Mouse (Mus musculus): ENCODE measurements around the gene Tigar. TPM values are rescaled to one million over a fixed set of nuclear protein-coding genes. Genes with fewer than 3 reads are reported as not detected.

Tigar gene
- polyA plus RNA-seq, 1 experiment from 2014 or later = 4.4 TPM

DNA sequence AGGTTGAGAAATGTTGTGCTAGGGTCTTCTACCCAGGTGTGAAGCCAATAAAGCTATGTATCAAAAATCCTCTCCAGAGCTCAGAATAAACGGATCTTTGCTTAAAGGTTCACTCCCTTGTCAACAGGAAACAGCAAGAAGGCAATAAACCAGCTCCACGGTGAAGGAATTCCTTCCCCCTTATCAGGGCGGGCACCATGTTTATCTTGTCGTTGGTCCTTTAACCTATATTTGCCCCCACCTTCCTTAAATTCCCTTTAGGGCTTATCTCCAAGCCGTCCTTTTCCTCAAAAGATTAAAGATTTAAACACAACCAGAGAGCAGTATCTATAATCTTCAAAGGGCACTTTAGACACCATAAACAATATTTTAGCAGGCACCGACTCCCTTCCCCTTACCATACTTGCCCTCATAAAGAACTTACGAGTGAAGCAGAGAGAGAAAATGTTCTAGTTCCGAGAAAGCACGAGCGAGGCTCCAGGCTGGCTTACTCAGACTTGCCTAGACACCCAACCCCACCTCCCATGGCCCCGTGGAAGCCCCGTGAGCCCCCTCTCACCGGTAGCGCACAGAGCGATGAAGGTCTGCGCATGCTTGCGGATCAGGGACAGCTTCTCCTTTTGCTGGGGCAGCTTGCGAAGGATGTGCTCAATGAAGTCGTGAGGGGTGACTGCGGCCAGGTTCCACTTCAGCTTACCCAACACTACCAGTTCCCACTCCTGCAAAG is 36.3 kb upstream of the Tigar start:
- no peak overlapping the region for H3K4me3 ChIP-seq (ENCODE audit: low read depth, low read length)
- DNase-seq (ENCODE audit: low spot score) (no peak), ATAC-seq (replicated peaks; ENCODE audit: insufficient number of reproducible peaks, low FRiP score, low TSS enrichment, low read depth) (no peak)
- H3K27ac ChIP-seq (replicated peaks; ENCODE audit: low read depth, low read length) = no peak overlapping the region
- H3K9ac ChIP-seq (replicated peaks; ENCODE audit: low read length) = no peak overlapping the region; the same call in 1 of the 2 replicates
- 76% methylated on average over 20 of the region's 20 CpGs for WGBS
- H3K9me3 ChIP-seq (replicated peaks; ENCODE audit: control insufficient read depth, low read length) = no peaks in the 10 kb centered on the region
- H3K4me2 ChIP-seq (ENCODE audit: low read depth, low read length) = no peak overlapping the region
- H3K4me1 ChIP-seq (ENCODE audit: control insufficient read depth, insufficient read depth, low read length) = no peaks in the 10 kb centered on the region
- H3K36me3 ChIP-seq (replicated peaks; ENCODE audit: control insufficient read depth, insufficient read depth, low read depth, low read length) = peaks cover 4% of the 10 kb centered on the region
- no peaks in the 10 kb centered on the region for H3K27me3 ChIP-seq (ENCODE audit: control insufficient read depth, insufficient read depth, low read length)

DNA sequence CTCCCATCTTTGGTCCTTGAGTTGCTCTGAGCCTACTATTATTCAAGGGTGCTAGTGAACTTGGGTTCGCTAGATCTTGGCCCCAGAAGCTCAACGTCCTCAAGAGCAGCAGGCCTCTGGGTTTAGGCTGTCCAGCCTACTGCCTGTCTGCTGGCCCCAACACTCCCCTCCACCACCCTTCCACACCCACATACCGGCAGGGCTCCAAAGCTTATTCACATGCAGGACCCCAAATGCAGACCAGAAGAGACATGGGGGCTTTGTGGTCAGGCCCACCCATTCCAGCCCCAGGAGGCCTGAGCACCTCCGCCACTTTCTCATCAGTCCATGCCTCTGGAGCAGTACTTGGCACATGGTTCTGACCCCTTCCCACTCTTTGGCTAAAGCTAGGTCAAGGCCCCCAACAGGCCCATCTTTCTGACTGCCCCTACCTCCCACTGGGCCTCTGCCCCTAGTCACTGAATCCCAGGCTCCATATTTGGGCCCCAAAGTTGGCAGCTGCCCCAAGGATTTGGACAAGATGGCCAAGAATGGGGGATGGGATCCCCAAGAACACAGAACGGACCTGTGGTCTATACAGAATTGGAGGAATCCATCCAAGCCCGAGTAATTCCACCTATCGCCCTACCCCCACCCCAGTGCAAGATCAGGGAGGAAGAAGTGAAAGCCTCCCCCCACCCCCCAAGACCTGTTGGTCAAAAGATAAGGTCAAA is 34.4 kb upstream of the Tigar start:
- Histone ChIP-seq H3K27me3 (ENCODE audit: control insufficient read depth, insufficient read depth, low read length) (no peaks in the 10 kb centered on the region), H3K4me1 (ENCODE audit: control insufficient read depth, insufficient read depth, low read length) (no peaks in the 10 kb centered on the region), H3K9ac (replicated peaks; ENCODE audit: low read length) (no peak overlapping the region), H3K9me3 (replicated peaks; ENCODE audit: control insufficient read depth, low read length) (no peaks in the 10 kb centered on the region), H3K36me3 (replicated peaks; ENCODE audit: control insufficient read depth, insufficient read depth, low read depth, low read length) (peaks cover 9% of the 10 kb centered on the region), H3K27ac (replicated peaks; ENCODE audit: low read depth, low read length) (no peak overlapping the region), H3K4me3 (ENCODE audit: low read depth, low read length) (no peak overlapping the region), H3K4me2 (ENCODE audit: low read depth, low read length) (no peak overlapping the region)
- DNase-seq (ENCODE audit: low spot score) = no peak
- 86% methylated on average over 7 of the region's 7 CpGs for WGBS
- ATAC-seq (replicated peaks; ENCODE audit: insufficient number of reproducible peaks, low FRiP score, low TSS enrichment, low read depth) = no peak

DNA sequence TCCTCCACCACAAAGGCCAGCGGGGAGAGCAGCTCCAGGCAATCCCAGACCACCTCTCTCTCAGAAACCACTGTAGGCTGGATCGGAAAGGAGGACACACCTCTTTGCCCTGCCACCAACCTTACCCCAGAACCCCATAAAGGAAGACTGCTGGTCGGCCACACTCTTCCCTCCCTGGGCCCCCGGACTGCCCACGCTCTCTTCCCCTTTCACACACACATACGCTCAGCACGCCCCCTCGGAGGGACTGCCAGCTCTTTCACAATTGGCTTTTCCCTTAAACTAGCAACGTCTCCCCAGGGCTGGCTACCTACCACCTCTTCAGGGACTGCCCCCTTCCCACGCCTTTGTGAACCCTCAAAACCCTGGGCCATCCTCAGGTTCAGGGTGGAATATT is 33.8 kb upstream of the Tigar start:
- Histone ChIP-seq H3K27me3 (ENCODE audit: control insufficient read depth, insufficient read depth, low read length) (no peaks in the 10 kb centered on the region), H3K4me3 (ENCODE audit: low read depth, low read length) (no peak overlapping the region), H3K9me3 (replicated peaks; ENCODE audit: control insufficient read depth, low read length) (no peaks in the 10 kb centered on the region), H3K9ac (replicated peaks; ENCODE audit: low read length) (peak overlapping the region; percentile 25), H3K4me2 (ENCODE audit: low read depth, low read length) (no peak overlapping the region), H3K4me1 (ENCODE audit: control insufficient read depth, insufficient read depth, low read length) (no peaks in the 10 kb centered on the region), H3K36me3 (replicated peaks; ENCODE audit: control insufficient read depth, insufficient read depth, low read depth, low read length) (peaks cover 9% of the 10 kb centered on the region), H3K27ac (replicated peaks; ENCODE audit: low read depth, low read length) (no peak overlapping the region)
- ATAC-seq (replicated peaks; ENCODE audit: insufficient number of reproducible peaks, low FRiP score, low TSS enrichment, low read depth) (no peak), DNase-seq (ENCODE audit: low spot score) (no peak)
- WGBS = 81% methylated on average over 9 of the region's 10 CpGs

DNA sequence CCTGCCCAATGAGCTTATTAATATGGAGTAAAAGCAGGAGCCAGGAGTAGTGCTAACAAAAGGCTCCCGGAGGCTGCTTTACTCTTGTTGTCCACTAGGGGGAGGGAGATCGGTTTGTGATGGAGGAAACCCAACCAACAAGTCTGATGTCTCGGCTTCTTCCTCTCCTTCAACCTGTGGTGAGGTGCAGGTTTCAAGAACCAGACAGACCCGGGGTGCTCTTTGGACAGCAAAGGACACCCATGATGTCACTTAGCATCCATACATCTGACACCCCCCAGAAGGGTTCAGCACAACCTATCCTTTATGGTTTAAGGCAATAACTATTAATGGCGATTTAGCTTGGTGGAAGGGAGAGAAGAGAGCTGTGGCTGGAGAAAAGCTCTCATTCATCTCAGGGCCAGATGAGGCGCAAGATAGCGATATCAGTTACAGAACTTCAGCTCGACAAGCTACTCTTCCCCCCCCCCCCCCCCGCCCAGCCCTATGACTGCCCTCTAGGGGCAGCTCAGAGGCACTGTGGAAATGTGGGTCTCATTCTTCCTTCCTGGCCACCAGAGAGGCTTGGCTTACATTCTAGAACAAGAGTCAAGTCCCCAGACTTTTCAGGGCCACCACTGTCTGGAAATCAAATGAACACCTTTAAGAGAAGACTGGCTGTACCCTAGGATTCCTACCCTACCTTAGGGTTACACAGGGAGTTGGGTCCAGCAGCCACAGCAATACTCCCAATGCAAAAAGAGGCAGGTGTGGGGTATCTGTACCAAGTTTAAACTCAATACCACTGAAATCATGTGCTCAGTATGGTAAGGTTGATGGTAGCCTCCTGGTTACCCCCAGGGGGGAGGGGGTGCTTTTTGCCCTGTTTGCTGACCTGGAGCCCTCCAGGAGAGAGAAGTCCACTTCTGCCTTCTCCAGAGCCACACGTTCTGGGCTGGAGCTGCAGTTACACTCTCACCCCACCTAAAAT is 33.1 kb upstream of the Tigar start:
- H3K9ac ChIP-seq (replicated peaks; ENCODE audit: low read length) = peak overlapping the region; percentile 25; the same call in 1 of the 2 replicates
- no peak overlapping the region for H3K4me3 ChIP-seq (ENCODE audit: low read depth, low read length)
- ATAC-seq (replicated peaks; ENCODE audit: insufficient number of reproducible peaks, low FRiP score, low TSS enrichment, low read depth) (0 out of 2 replicates have a peak, but pooled peaks have one; percentile 49), DNase-seq (ENCODE audit: low spot score) (peak; percentile 90)
- no peak overlapping the region for H3K4me2 ChIP-seq (ENCODE audit: low read depth, low read length)
- no peaks in the 10 kb centered on the region for H3K4me1 ChIP-seq (ENCODE audit: control insufficient read depth, insufficient read depth, low read length)
- H3K27me3 ChIP-seq (ENCODE audit: control insufficient read depth, insufficient read depth, low read length) = no peaks in the 10 kb centered on the region
- H3K36me3 ChIP-seq (replicated peaks; ENCODE audit: control insufficient read depth, insufficient read depth, low read depth, low read length) = peaks cover 11% of the 10 kb centered on the region
- H3K27ac ChIP-seq (replicated peaks; ENCODE audit: low read depth, low read length) = no peak overlapping the region
- H3K9me3 ChIP-seq (replicated peaks; ENCODE audit: control insufficient read depth, low read length) = no peaks in the 10 kb centered on the region
- 23% methylated on average over 8 of the region's 10 CpGs for WGBS

DNA sequence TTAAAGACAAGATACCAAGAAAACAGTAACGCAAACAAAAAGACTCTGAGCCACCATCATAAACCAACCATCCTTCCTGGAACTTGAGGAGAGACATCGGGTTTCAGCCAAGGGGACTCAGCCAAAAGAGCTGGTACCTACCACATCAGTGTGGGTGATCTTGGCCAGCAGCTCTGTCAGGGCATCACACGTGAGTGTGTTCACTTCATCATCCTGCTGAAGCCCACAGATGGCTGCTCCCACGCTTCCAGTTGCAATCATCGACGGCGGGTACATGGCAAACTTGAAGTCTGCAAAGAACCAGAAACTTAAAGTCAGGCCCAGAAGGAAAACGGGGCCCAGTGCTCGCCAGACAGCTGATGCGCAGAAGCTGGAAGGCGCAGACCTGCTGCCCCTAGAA is 29.6 kb upstream of the Tigar start:
- no peak overlapping the region for H3K27ac ChIP-seq (replicated peaks; ENCODE audit: low read depth, low read length)
- 93% methylated on average over 11 of the region's 11 CpGs for WGBS
- H3K4me1 ChIP-seq (ENCODE audit: control insufficient read depth, insufficient read depth, low read length) = no peaks in the 10 kb centered on the region
- H3K4me3 ChIP-seq (ENCODE audit: low read depth, low read length) = no peak overlapping the region
- DNase-seq (ENCODE audit: low spot score) = no peak
- H3K9me3 ChIP-seq (replicated peaks; ENCODE audit: control insufficient read depth, low read length) = no peaks in the 10 kb centered on the region
- ATAC-seq (replicated peaks; ENCODE audit: insufficient number of reproducible peaks, low FRiP score, low TSS enrichment, low read depth) = no peak
- H3K4me2 ChIP-seq (ENCODE audit: low read depth, low read length) = no peak overlapping the region
- no peak overlapping the region for H3K9ac ChIP-seq (replicated peaks; ENCODE audit: low read length)
- no peaks in the 10 kb centered on the region for H3K27me3 ChIP-seq (ENCODE audit: control insufficient read depth, insufficient read depth, low read length)
- H3K36me3 ChIP-seq (replicated peaks; ENCODE audit: control insufficient read depth, insufficient read depth, low read depth, low read length) = peaks cover 14% of the 10 kb centered on the region

DNA sequence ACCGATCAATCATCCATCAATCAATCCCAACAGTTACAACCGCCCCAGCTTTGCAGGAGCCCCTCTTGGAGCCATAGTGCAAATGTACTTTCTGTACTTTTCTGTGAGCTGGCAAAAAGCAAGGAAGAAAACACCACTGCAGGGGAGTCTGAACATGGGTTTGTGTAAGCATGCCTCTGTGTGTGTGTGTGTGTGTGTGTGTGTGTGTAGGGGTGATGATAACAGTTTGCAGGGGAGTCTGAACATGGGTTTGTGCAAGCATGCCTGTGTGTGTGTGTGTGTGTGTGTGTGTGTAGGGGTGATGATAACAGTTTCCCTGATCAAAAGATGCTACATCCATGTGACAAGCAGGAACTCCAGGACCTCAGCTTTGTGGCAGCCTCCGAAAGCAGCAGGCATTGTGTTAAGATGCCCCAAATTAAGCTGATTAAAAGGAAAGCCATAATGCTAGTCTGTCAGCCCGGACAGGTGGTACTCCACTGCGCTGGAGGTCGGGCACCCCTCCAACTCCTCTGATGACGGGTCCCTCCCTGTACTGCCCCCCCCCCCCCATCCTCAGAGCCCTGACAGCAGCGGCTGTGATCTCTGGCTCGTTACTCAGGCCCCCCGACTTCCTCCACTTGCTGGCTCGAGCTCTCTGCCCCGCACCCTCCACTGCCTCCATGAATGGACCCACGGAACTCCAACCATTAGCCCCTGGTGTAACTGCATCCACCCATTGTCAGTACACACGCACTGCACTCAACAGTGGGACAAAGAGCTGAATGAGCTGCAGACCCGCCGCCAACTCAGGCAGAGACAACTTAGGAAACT is 24.3 kb upstream of the Tigar start:
- H3K27ac ChIP-seq (replicated peaks; ENCODE audit: low read depth, low read length) = no peak overlapping the region

DNA sequence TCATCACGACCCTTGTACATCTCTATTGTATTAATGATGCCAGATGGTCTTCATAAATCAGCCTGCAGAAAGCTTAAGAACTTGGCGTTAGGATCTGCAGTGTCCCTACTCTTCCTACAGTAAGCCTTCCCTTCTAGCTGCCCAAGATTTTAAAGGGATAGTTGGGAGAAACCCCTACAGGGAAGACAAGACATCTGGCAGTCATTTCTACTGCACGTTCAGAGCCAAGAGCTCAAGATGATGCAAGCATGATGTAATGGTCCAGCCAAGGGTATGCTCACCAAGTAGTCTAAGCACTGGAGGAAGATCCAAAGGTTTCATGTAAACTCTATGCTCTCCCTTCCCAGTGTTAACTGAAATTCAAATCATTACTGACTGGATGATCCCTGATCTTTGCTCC is 23.4 kb upstream of the Tigar start:
- Histone ChIP-seq H3K4me3 (ENCODE audit: low read depth, low read length) (no peak overlapping the region), H3K4me2 (ENCODE audit: low read depth, low read length) (no peak overlapping the region), H3K36me3 (replicated peaks; ENCODE audit: control insufficient read depth, insufficient read depth, low read depth, low read length) (peaks cover 13% of the 10 kb centered on the region), H3K4me1 (ENCODE audit: control insufficient read depth, insufficient read depth, low read length) (no peaks in the 10 kb centered on the region), H3K27me3 (ENCODE audit: control insufficient read depth, insufficient read depth, low read length) (no peaks in the 10 kb centered on the region), H3K9ac (replicated peaks; ENCODE audit: low read length) (no peak overlapping the region), H3K9me3 (replicated peaks; ENCODE audit: control insufficient read depth, low read length) (no peaks in the 10 kb centered on the region), H3K27ac (replicated peaks; ENCODE audit: low read depth, low read length) (no peak overlapping the region)
- DNase-seq (ENCODE audit: low spot score) = no peak
- ATAC-seq (replicated peaks; ENCODE audit: insufficient number of reproducible peaks, low FRiP score, low TSS enrichment, low read depth) = no peak
- WGBS = 67% methylated on average over 3 of the region's 3 CpGs

More for the DNA sequence above, 24.3 kb upstream of the Tigar start:
- Histone ChIP-seq H3K4me1 (ENCODE audit: control insufficient read depth, insufficient read depth, low read length) (no peaks in the 10 kb centered on the region), H3K9ac (replicated peaks; ENCODE audit: low read length) (no peak overlapping the region), H3K4me2 (ENCODE audit: low read depth, low read length) (no peak overlapping the region), H3K36me3 (replicated peaks; ENCODE audit: control insufficient read depth, insufficient read depth, low read depth, low read length) (peaks cover 11% of the 10 kb centered on the region), H3K9me3 (replicated peaks; ENCODE audit: control insufficient read depth, low read length) (no peaks in the 10 kb centered on the region), H3K4me3 (ENCODE audit: low read depth, low read length) (no peak overlapping the region), H3K27me3 (ENCODE audit: control insufficient read depth, insufficient read depth, low read length) (no peaks in the 10 kb centered on the region)
- 59% methylated on average over 16 of the region's 16 CpGs for WGBS
- DNase-seq (ENCODE audit: low spot score) (no peak), ATAC-seq (replicated peaks; ENCODE audit: insufficient number of reproducible peaks, low FRiP score, low TSS enrichment, low read depth) (peak; percentile 60)

Data from embryonic facial prominence, embryonic 11.5 days (tissue).